Mouse (Mus musculus) heart, embryonic 14.5 days (tissue): ENCODE data around the gene Slc35f6. TPM values are rescaled to one million over a fixed set of nuclear protein-coding genes. Genes with fewer than 3 reads are reported as not detected.
"Not testable (repeated sequence)": the region's sequence is repeated elsewhere in the genome, so short reads cannot be mapped to it uniquely, and the experiment has no call there.

ENCODE experiments used
- ATAC-seq: fragments of 200-750 bp; cut with Nextera tagmentation; 2 replicates; pipeline ENCODE4 v1.8.0; 2017; ENCODE audit warnings: low read depth, moderate TSS enrichment; ENCODE audit not compliant: insufficient number of reproducible peaks, insufficient read depth, low FRiP score
- H3K27ac ChIP-seq, 2 experiments: fragments of 200-500 bp in 1 of 2; fragments of 300-500 bp in 1 of 2; sonication (generic) in 1 of 2; replicated peaks in 1 of 2; 2 replicates each; pipeline ENCODE4 v1.5.1; 2012 to 2014; ENCODE audit warnings: low read depth in 2 of 2, low read length in 2 of 2, control low read depth in 1 of 2, mild to moderate bottlenecking in 1 of 2, mixed read lengths in 1 of 2; ENCODE audit not compliant: control insufficient read depth in 1 of 2, insufficient read depth in 1 of 2
- H3K27me3 ChIP-seq: fragments of 300-500 bp; sonication (generic); 2 replicates; pipeline ENCODE4 v1.6.1; 2014; ENCODE audit warnings: mild to moderate bottlenecking, low read length, control low read depth; ENCODE audit not compliant: control insufficient read depth, insufficient read depth
- H3K36me3 ChIP-seq: fragments of 300-500 bp; sonication (generic); 2 replicates; pipeline ENCODE4 v1.6.1; 2014; ENCODE audit warnings: mild to moderate bottlenecking, control low read depth, low read length, mixed read lengths; ENCODE audit not compliant: control insufficient read depth, insufficient read depth
- H3K4me1 ChIP-seq, 2 experiments: fragments of 200-500 bp in 1 of 2; fragments of 300-500 bp in 1 of 2; sonication (generic) in 1 of 2; 2 replicates each; pipeline ENCODE4 v1.6.1; 2012 to 2014; ENCODE audit warnings: low read length in 2 of 2, control low read depth in 1 of 2, mixed read lengths in 1 of 2; ENCODE audit not compliant: control insufficient read depth in 2 of 2, insufficient read depth in 2 of 2
- H3K4me2 ChIP-seq: fragments of 300-500 bp; sonication (generic); 2 replicates; pipeline ENCODE4 v1.6.1; 2014; ENCODE audit warnings: mild to moderate bottlenecking, low read length
- H3K4me3 ChIP-seq, 2 experiments: fragments of 200-500 bp in 1 of 2; fragments of 300-500 bp in 1 of 2; sonication (generic) in 1 of 2; 2 replicates each; pipeline ENCODE4 v1.5.1; 2012 to 2014; ENCODE audit warnings: low read length in 2 of 2, mild to moderate bottlenecking in 2 of 2, control low read depth in 1 of 2, low read depth in 1 of 2, moderate library complexity in 1 of 2; ENCODE audit not compliant: control insufficient read depth in 1 of 2, insufficient read depth in 1 of 2
- H3K9ac ChIP-seq: fragments of 300-500 bp; sonication (generic); 2 replicates; pipeline ENCODE4 v1.6.1; 2014; ENCODE audit warnings: mild to moderate bottlenecking, low read length
- H3K9me3 ChIP-seq: fragments of 300-500 bp; sonication (generic); 2 replicates; pipeline ENCODE4 v1.6.1; 2016; ENCODE audit warnings: low read length, control low read depth; ENCODE audit not compliant: control insufficient read depth
- WGBS: fragments of 180-500 bp; shearing (Covaris S2); extraction: QIAGEN DNeasy Blood & Tissue Kit; methylation state at CpG from one replicate; pipeline ENCODE4 v1.1.7; 2014; 5-methylcytosine and 5-hydroxymethylcytosine counted together
- microRNA-seq: library from miRNA; unstranded; fragments of <30 nt; microRNA quantifications from one replicate; pipeline ENCODE4, GENCODE M21; 2016
- polyA plus RNA-seq: library from polyadenylated mRNA; unstranded; fragments of >200 nt; fragmentation: Nextera tagmentation; extraction: Ambion mirVana; gene quantifications from 2 replicates; pipeline ENCODE4 v1.2.1, GENCODE M21; 2014

Slc35f6 gene
- polyA plus RNA-seq, 1 experiment from 2014 or later, result 27.3 TPM

DNA sequence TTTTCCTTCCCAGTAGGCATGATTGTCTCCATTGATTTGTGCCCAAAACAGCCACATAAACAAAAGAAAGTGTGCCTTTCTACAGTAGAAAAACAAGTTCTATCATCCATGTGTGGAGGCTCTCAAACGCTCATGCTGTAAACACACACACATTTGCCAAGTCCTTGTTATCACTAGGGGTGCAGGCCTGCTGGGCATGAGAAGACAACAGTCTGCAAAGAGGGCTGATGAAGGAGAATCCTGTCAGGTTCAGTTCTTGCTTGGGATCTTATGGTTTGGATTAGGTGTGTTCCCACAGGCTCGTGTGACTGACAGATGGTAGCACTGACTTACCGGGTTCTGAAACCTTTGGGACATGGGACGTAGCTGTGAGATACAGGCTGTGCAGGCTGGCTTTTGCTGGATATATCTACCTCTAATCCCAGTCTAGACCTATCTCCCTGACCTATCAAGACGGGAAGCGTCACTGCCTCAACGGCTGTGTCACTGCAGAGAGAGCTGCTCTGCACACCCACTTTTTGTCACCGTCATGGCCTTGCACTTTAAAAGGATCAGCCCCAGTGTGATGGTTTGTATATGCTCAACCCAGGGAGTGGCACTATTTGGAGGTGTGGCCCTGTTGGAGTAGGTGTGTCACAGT lies 52.7 kb downstream of the Slc35f6 start:
- no peak for ATAC-seq
- Histone ChIP-seq H3K27ac (no peak overlapping the region), H3K9ac (no peak overlapping the region), H3K9me3 (no peaks in the 10 kb centered on the region), H3K4me2 (no peak overlapping the region), H3K4me1 (peaks cover 0 to 6% of the 10 kb centered on the region in 2 experiments; a peak in 1 of 4 replicates), H3K36me3 (no peaks in the 10 kb centered on the region), H3K4me3 (no peak overlapping the region), H3K27me3 (peaks cover 4% of the 10 kb centered on the region; the same call in 1 of the 2 replicates)
- WGBS, result 66% methylated on average over 8 of the region's 8 CpGs

DNA sequence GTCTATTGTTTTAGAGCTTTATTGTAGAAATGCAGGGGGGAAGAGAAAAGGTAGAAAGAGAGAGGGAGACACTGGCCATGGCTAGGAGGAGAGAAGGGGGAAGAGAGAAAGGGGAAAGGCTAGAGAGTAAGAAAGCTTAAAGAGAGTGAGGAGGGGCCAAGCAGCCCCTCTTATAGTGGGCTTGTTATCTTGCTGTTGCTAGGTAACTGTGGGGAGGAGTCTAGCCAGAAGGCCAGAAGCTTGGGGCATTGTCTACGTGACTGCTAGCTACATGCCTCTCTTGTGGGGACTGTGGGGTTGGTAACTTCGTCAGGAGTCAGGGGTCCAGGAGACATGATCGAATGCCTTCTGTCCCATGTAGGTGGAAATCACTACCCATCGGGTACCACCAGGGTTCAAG lies 53.6 kb downstream of the Slc35f6 start:
- WGBS, result 31% methylated on average over 4 of the region's 4 CpGs
- not testable (repeated sequence) for ATAC-seq

DNA sequence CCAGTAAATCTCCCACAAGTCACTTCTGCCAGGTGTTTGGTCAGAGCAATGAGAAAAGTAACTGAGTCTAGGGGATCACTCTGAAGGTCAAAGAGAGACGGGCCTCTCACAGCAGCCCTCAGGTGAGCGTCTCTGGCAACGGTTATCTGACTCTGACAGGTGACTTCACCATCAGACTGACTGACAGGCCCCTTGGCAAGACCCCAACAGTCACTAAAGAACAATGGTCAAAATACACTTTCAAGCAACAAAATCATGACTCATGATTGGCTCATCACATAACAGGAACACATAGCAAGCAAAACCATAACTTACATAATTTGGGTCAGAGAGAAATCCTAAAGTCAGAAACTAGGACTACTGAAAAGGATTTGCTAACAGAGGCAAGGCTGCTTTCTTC lies 54.1 kb downstream of the Slc35f6 start:
- ATAC-seq, result no peak
- Histone ChIP-seq H3K4me1 (peaks cover 0 to 6% of the 10 kb centered on the region in 2 experiments; a peak in 1 of 4 replicates), H3K9ac (no peak overlapping the region), H3K4me2 (no peak overlapping the region), H3K27me3 (peaks cover 4% of the 10 kb centered on the region; the same call in 1 of the 2 replicates), H3K4me3 (no peak overlapping the region), H3K36me3 (no peaks in the 10 kb centered on the region), H3K9me3 (no peaks in the 10 kb centered on the region), H3K27ac (no peak overlapping the region)
- 83% methylated on average over 3 of the region's 3 CpGs for WGBS

More for the DNA sequence above, 53.6 kb downstream of the Slc35f6 start:
- H3K4me2 ChIP-seq, H3K9ac ChIP-seq, H3K4me1 ChIP-seq, H3K36me3 ChIP-seq, H3K9me3 ChIP-seq, H3K27me3 ChIP-seq, H3K4me3 ChIP-seq, H3K27ac ChIP-seq: not testable (repeated sequence)

Small RNAs within 50 kb of the gene (microRNA-seq; reads per million reads assigned to microRNA genes)
- gene Mir5625, result not detected

Other genes starting within 250 kb of the Slc35f6 start
- 0.04 and 0.19 TPM in 2 replicates for gene Otof, start 186.0 kb upstream of the Slc35f6 start, polyA plus RNA-seq
- gene 1700001C02Rik, start 181.9 kb upstream of the Slc35f6 start, polyA plus RNA-seq, result not detected in 2 replicates
- not detected in 2 replicates for gene Cib4, start 102.1 kb upstream of the Slc35f6 start, polyA plus RNA-seq
- 30.2 and 40.3 TPM in 2 replicates for gene Kcnk3, start 59.8 kb upstream of the Slc35f6 start, polyA plus RNA-seq
- gene Cenpa, start 18.8 kb downstream of the Slc35f6 start, polyA plus RNA-seq, result 268 and 290 TPM in 2 replicates
- gene Dpysl5, start 63.6 kb downstream of the Slc35f6 start, polyA plus RNA-seq, result 1.6 and 3.3 TPM in 2 replicates
- gene Mapre3, start 166.7 kb downstream of the Slc35f6 start, polyA plus RNA-seq, result 14.4 and 18.4 TPM in 2 replicates
- gene Tmem214, start 220.1 kb downstream of the Slc35f6 start, polyA plus RNA-seq, result 43.7 and 48.6 TPM in 2 replicates
- 10.5 and 10.8 TPM in 2 replicates for gene Agbl5, start 240.8 kb downstream of the Slc35f6 start, polyA plus RNA-seq